Mouse (Mus musculus) ES-E14 (cell line): ENCODE measurements around the gene Cyfip2. TPM values are rescaled to one million over a fixed set of nuclear protein-coding genes. Genes with fewer than 3 reads are reported as not detected.
A peak's percentile ranks its signal among the peaks of the same experiment; 100 is the strongest.

Experiments
- DNase-seq: peaks from one replicate; pipeline ENCODE4 v3.0.0-alpha.2; 2013; ENCODE audit warnings: low read depth, low spot score
- H3K27ac ChIP-seq: 2 replicates; pipeline ENCODE4 v1.5.1; 2012; ENCODE audit warnings: low read depth, mild to moderate bottlenecking, low read length, moderate library complexity, mixed read lengths; ENCODE audit not compliant: poor library complexity, insufficient read depth, severe bottlenecking
- H3K36me3 ChIP-seq: 2 replicates; pipeline ENCODE4 v1.6.1; 2012; ENCODE audit warnings: mild to moderate bottlenecking, low read length, moderate library complexity, mixed read lengths; ENCODE audit not compliant: control insufficient read depth, poor library complexity, insufficient read depth, severe bottlenecking
- H3K4me1 ChIP-seq, 2 experiments: fragments of 150-350 bp in 1 of 2; sonication (generic) in 1 of 2; 2 replicates each; pipeline ENCODE4 v1.6.1; 2012; ENCODE audit warnings: low read length in 2 of 2, mild to moderate bottlenecking in 1 of 2, mixed read lengths in 1 of 2; ENCODE audit not compliant: control insufficient read depth in 2 of 2, insufficient read depth in 2 of 2, poor library complexity in 1 of 2
- H3K4me3 ChIP-seq, 2 experiments: fragments of 150-350 bp in 1 of 2; sonication (generic) in 1 of 2; 2 replicates each; pipeline ENCODE4 v1.5.1; 2012; ENCODE audit warnings: low read length in 2 of 2, low read depth in 1 of 2, mild to moderate bottlenecking in 1 of 2, mixed read lengths in 1 of 2; ENCODE audit not compliant: insufficient read depth in 1 of 2, poor library complexity in 1 of 2, severe bottlenecking in 1 of 2
- H3K9ac ChIP-seq: 2 replicates; pipeline ENCODE4 v1.6.1; 2012; ENCODE audit warnings: low read depth, mild to moderate bottlenecking, low read length, mixed read lengths; ENCODE audit not compliant: poor library complexity, insufficient read depth, severe bottlenecking
- H3K9me3 ChIP-seq: fragments of 150-350 bp; sonication (generic); 2 replicates; pipeline ENCODE4 v1.6.1; 2012; ENCODE audit warnings: low read depth, mild to moderate bottlenecking, low read length; ENCODE audit not compliant: control insufficient read depth, insufficient read depth
- CHD2 ChIP-seq: IDR thresholded peaks from 2 replicates; pipeline ENCODE4 v1.6.1; 2014; ENCODE audit warnings: mild to moderate bottlenecking, low read depth, low read length, inconsistent platforms
- HCFC1 ChIP-seq: IDR thresholded peaks from 2 replicates; pipeline ENCODE4 v1.6.1; 2012; ENCODE audit warnings: low read length, inconsistent platforms, borderline replicate concordance; ENCODE audit not compliant: insufficient read depth
- MAFK ChIP-seq: IDR thresholded peaks from 2 replicates; pipeline ENCODE4 v1.6.1; 2014; ENCODE audit warnings: mild to moderate bottlenecking, low read depth, low read length, inconsistent platforms; ENCODE audit not compliant: insufficient read depth
- ZC3H11A ChIP-seq: IDR thresholded peaks from 2 replicates; pipeline ENCODE4 v1.6.1; 2012; ENCODE audit warnings: low read depth, mild to moderate bottlenecking, inconsistent platforms, low read length, borderline replicate concordance
- ZNF384 ChIP-seq: IDR thresholded peaks from 2 replicates; pipeline ENCODE4 v1.6.1; 2012; ENCODE audit warnings: low read depth, low read length, inconsistent platforms
- in situ Hi-C, 2 experiments: fragments of 600-800 bp; cut with MboI; formaldehyde crosslinking; loops; one replicate each; pipeline ENCODE4 v1.15.1; 2025; ENCODE audit warnings: low sequenced_read_pairs in 2 of 2, inconsistent platforms in 1 of 2; ENCODE audit not compliant: unreplicated experiment in 2 of 2
- total RNA-seq: library from RNA; depleted of rRNA; stranded (reverse); fragments of 300-350 nt; gene quantifications from 2 replicates; pipeline ENCODE4 v1.2.3, GENCODE M21; 2012

Gene Cyfip2
- total RNA-seq, 1 experiment: 7.4 TPM

DNA sequence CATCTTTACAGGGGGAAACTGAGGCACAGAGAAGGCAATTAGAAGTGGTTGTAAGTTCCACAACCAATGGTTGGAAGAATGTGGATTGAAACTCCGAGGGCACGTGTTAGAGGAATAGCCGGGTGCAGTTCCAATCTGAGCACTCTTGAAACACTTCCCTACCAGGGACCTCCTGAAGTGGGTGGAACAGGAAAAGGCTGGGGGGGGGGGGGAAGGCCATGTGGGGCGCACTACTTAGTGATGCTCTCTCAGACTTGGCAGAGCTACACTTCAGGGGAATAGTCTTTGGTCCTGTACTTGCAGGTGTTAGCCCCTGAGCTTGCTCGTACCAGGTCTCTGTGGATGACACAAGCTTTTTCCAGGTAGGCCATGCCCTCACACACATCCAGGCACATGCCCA, 23.4 kb upstream of the Cyfip2 start:
- H3K27ac ChIP-seq: no peak overlapping the region
- no peak overlapping the region for H3K4me3 ChIP-seq
- no peak for DNase-seq
- H3K9ac ChIP-seq: no peak overlapping the region
- no peaks in the 10 kb centered on the region for H3K36me3 ChIP-seq
- TF ChIP-seq CHD2: no peak
- TF ChIP-seq HCFC1: no peak
- no peak for TF ChIP-seq ZC3H11A
- no peak for TF ChIP-seq MAFK
- no peak for TF ChIP-seq ZNF384
- no peaks in the 10 kb centered on the region for H3K4me1 ChIP-seq
- in situ Hi-C loops: no loop called here
- no peaks in the 10 kb centered on the region for H3K9me3 ChIP-seq

DNA sequence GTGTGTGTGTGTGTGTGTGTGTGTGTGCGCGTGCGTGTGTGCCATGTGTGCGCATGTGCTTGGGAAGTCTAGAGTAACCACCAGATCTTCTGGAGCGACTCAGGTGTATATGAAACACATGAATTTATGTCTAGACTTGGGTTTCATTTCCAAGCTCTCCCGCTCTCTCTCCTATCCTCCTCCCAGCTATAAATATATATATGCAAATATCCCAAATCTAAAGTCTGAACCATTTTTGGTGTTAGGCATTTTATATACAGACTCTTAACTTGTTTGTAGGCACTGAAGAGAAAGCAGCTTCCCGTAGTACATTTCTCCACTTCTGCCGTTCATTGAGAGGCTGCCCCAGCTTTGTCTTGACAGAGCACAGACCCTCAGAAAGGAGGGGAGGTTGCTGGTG, 19.6 kb upstream of the Cyfip2 start:
- TF ChIP-seq MAFK (no peak), ZC3H11A (no peak), HCFC1 (no peak), CHD2 (no peak), ZNF384 (no peak)
- Histone ChIP-seq H3K27ac (no peak overlapping the region), H3K9ac (no peak overlapping the region), H3K4me3 (no peak overlapping the region), H3K9me3 (no peaks in the 10 kb centered on the region), H3K36me3 (no peaks in the 10 kb centered on the region), H3K4me1 (no peaks in the 10 kb centered on the region)
- DNase-seq: no peak
- in situ Hi-C loops: no loop called here

DNA sequence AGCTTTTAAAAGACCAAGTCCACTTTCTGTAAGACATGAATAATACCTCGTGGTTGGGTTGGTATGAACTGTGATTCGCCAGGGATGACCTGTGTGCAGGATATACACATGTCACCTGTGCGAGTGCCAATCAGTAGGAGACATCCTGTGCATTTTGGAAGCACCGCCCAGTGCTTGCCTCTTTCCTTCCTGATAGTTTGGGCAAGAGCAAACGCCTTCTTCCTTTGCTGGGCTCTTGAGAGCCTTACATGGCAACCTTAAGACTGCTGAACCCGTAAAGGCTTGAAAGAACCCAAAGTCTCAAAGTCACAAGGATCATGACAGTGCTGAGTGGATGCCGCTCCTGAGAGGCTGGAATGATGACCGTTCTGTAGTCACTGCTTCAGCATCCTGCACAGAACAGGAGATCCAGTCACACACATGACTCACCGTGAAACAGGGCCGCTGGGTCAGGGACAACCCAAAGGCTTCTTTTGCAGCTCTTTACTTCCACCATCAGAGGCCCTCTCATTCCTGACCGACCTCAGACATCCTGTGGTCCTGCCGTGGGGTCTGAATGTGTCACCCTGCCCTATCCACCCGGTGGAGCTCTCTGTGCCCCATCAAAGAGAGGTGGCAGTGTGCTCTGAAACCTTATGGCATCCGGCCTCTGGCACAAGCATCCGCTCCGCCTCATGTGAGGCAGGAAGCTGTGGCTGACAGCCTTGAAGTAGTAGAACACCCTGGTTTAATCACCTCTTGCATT, 13.8 kb upstream of the Cyfip2 start:
- in situ Hi-C loops: no loop called here
- DNase-seq: no peak
- no peak overlapping the region for H3K9ac ChIP-seq
- no peaks in the 10 kb centered on the region for H3K36me3 ChIP-seq
- 0 out of 4 replicates have a peak overlapping the region, but pooled peaks of 1 of the 2 experiments have one; percentile 17 for H3K4me3 ChIP-seq
- H3K9me3 ChIP-seq: no peaks in the 10 kb centered on the region
- no peak for TF ChIP-seq ZC3H11A
- TF ChIP-seq HCFC1: no peak
- TF ChIP-seq ZNF384: no peak
- TF ChIP-seq MAFK: no peak
- no peak for TF ChIP-seq CHD2
- H3K27ac ChIP-seq: no peak overlapping the region
- no peaks in the 10 kb centered on the region for H3K4me1 ChIP-seq

DNA sequence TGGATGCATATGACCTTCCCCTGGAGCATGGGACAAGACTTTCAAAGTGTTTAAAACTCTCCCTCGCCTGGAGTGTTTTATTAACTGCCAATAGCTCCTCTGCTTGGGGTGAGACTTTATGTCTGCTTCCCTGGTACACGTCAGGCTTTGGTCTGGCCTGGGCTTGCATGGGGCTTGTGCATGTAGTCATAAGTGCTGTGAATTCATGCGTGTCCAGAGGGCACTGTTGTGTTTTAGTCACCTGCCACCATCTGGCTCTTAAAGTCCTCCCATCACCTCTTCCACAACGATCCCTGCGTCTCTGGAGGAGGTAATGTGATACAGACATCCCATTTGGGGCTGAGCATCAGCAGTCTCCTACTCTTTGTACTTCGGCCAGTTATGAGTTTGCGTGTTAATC, 8.9 kb upstream of the Cyfip2 start:
- no peak for TF ChIP-seq HCFC1
- no peak for TF ChIP-seq ZNF384
- TF ChIP-seq ZC3H11A: no peak
- no peak for TF ChIP-seq CHD2
- no peak for TF ChIP-seq MAFK
- no peak for DNase-seq
- Histone ChIP-seq H3K4me3 (no peak overlapping the region), H3K36me3 (no peaks in the 10 kb centered on the region), H3K27ac (no peak overlapping the region), H3K9ac (no peak overlapping the region), H3K9me3 (no peaks in the 10 kb centered on the region), H3K4me1 (no peaks in the 10 kb centered on the region)
- in situ Hi-C loops: no loop called here

DNA sequence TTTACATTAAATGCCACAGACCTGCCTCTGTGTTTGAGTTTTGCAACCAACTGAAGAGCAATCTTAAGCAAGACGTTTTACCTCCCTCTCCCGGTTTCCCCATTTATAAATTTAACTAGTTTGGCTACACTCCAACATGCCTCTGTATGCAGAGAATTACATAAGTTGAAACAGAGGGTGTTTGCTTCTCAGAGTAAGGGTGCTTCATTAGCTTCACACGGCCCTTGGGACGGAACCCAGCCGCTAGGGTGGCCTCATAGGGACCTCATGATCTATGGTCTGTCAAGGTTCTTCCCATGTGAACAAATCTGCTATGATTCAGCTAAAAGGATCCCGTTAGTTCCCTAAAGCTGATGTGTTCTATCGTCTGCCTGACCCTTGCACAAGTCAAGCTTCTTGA, 1.9 kb upstream of the Cyfip2 start:
- in situ Hi-C loops: no loop called here

More for the DNA sequence above, 1.9 kb upstream of the Cyfip2 start:
- H3K9ac ChIP-seq: no peak overlapping the region
- peaks cover 0 to 4% of the 10 kb centered on the region in 2 experiments; a peak in 1 of 4 replicates for H3K4me1 ChIP-seq
- no peak overlapping the region for H3K4me3 ChIP-seq
- H3K9me3 ChIP-seq: no peaks in the 10 kb centered on the region
- TF ChIP-seq CHD2 (no peak), ZC3H11A (no peak)
- DNase-seq: no peak
- no peak overlapping the region for H3K27ac ChIP-seq
- H3K36me3 ChIP-seq: no peaks in the 10 kb centered on the region
